Mouse (Mus musculus) fat pad, adult 2 months (tissue): ENCODE data around the gene Plcb1.

ENCODE experiments used
- DNase-seq: peaks from one replicate; pipeline ENCODE4 v3.0.0-alpha.2; 2011; ENCODE audit warnings: low read depth, low spot score; ENCODE audit errors: extremely low read depth

Plcb1 gene

GRCm38 (mm10) chr2:135165512-135165911 is 379.6 kb downstream of the Plcb1 start:
- DNase-seq = no peak

GRCm38 (mm10) chr2:135175544-135175943 is 389.7 kb downstream of the Plcb1 start:
- no peak for DNase-seq

GRCm38 (mm10) chr2:135187659-135188058 is 401.8 kb downstream of the Plcb1 start:
- DNase-seq = no peak

- no peak for DNase-seq
Observed at GRCm38 (mm10) chr2:135200830-135201229, 415.0 kb downstream of the Plcb1 start.

GRCm38 (mm10) chr2:135202390-135202789 is 416.5 kb downstream of the Plcb1 start:
- DNase-seq = no peak

- no peak for DNase-seq
Observed at GRCm38 (mm10) chr2:135204141-135205120, 418.6 kb downstream of the Plcb1 start.

GRCm38 (mm10) chr2:135208890-135209289 is 423.0 kb downstream of the Plcb1 start:
- no peak for DNase-seq

GRCm38 (mm10) chr2:135214746-135215448 is 429.0 kb downstream of the Plcb1 start:
- DNase-seq = no peak

GRCm38 (mm10) chr2:135219406-135219805 is 433.5 kb downstream of the Plcb1 start:
- no peak for DNase-seq

GRCm38 (mm10) chr2:135225604-135226025 is 439.7 kb downstream of the Plcb1 start:
- no peak for DNase-seq

- no peak for DNase-seq
Observed at GRCm38 (mm10) chr2:135230262-135230661, 444.4 kb downstream of the Plcb1 start.

GRCm38 (mm10) chr2:135242662-135243316 is 456.9 kb downstream of the Plcb1 start:
- no peak for DNase-seq

GRCm38 (mm10) chr2:135243764-135244163 is 457.9 kb downstream of the Plcb1 start:
- DNase-seq = no peak

- DNase-seq = no peak
Observed at GRCm38 (mm10) chr2:135249925-135250324, 464.1 kb downstream of the Plcb1 start.

GRCm38 (mm10) chr2:135251821-135252315 is 466.0 kb downstream of the Plcb1 start:
- no peak for DNase-seq

GRCm38 (mm10) chr2:135259136-135259535 is 473.3 kb downstream of the Plcb1 start:
- no peak for DNase-seq

- DNase-seq = peak; percentile 19
Observed at GRCm38 (mm10) chr2:135263943-135264342, 478.1 kb downstream of the Plcb1 start.

- no peak for DNase-seq
Observed at GRCm38 (mm10) chr2:135274949-135275348, 489.1 kb downstream of the Plcb1 start.

- DNase-seq = no peak
Observed at GRCm38 (mm10) chr2:135278506-135278905, 492.6 kb downstream of the Plcb1 start.

- no peak for DNase-seq
Observed at GRCm38 (mm10) chr2:135279026-135279425, 493.2 kb downstream of the Plcb1 start.

GRCm38 (mm10) chr2:135283783-135284182 is 497.9 kb downstream of the Plcb1 start:
- no peak for DNase-seq
